20 mouse cellular contexts compared by ENCODE assay signal in genomic region chr15:7322599-7323311, GRCm38 (mm10).
A peak's percentile ranks its signal among the peaks of the same experiment; 100 is the strongest.
DNase-seq lines count a peak whose midpoint lies in the region; ATAC-seq and TF ChIP-seq lines count a peak whose summit lies in the region.
"Had no signal": no experiment of that assay in that cellular context is flagged by ENCODE, and none has a peak within 500 bp of the region (broad histone marks: within the 10 kb centered on the region; RNA-seq: fewer than 3 reads in every experiment).

No protein-coding gene starts in this region.

- no peaks in the 10 kb centered on the region for H3K36me3 ChIP-seq in lung, embryonic 16.5 days (ENCODE audit: control insufficient read depth, insufficient read depth, low read length)
- H3K36me3 ChIP-seq: forebrain, embryonic 10.5 days; hindbrain, embryonic 12.5 days; hindbrain, embryonic 15.5 days had no signal

- no peak for TF ChIP-seq POLR2A in lung, adult 2 months (IDR thresholded peaks at IDR 0.05; ENCODE audit: borderline replicate concordance, extremely low read depth, low read depth, low read length)

- no peak overlapping the region for H3K4me3 ChIP-seq in lung, embryonic 16.5 days (ENCODE audit: low read length)
- H3K4me3 ChIP-seq in lung, adult 2 months (replicated peaks; ENCODE audit: extremely low read depth, low read depth, low read length) = no peak overlapping the region
- H3K4me3 ChIP-seq: forebrain, embryonic 10.5 days; forebrain, embryonic 13.5 days; gastrocnemius, adult 2 months; hindbrain, embryonic 12.5 days; hindbrain, embryonic 15.5 days had no signal

- ATAC-seq in lung, embryonic 16.5 days (ENCODE audit: low read depth) = peak; percentile 95
- ATAC-seq: CD4-positive, CD25-positive, alpha-beta regulatory T cell, adult 4 months; forebrain, embryonic 13.5 days had no signal

- H3K4me1 ChIP-seq in lung, embryonic 16.5 days (replicated peaks; ENCODE audit: control insufficient read depth, insufficient read depth, low read length) = peaks cover 5% of the 10 kb centered on the region; the same call in 1 of the 2 replicates
- no peaks in the 10 kb centered on the region for H3K4me1 ChIP-seq in lung, adult 2 months (ENCODE audit: control insufficient read depth, insufficient read depth, low read length)
- H3K4me1 ChIP-seq: forebrain, embryonic 10.5 days; forebrain, embryonic 13.5 days; hindbrain, embryonic 12.5 days; hindbrain, embryonic 15.5 days had no signal

- no peaks in the 10 kb centered on the region for H3K27me3 ChIP-seq in lung, embryonic 16.5 days (ENCODE audit: control insufficient read depth, insufficient read depth, low read depth, low read length)
- H3K27me3 ChIP-seq: forebrain, embryonic 13.5 days; hindbrain, embryonic 12.5 days; hindbrain, embryonic 15.5 days had no signal

- WGBS in lung, embryonic 16.5 days = 76% methylated on average over 2 of the region's 2 CpGs
- WGBS in lung, adult 2 months = 70% methylated on average over 2 of the region's 2 CpGs

- H3K4me2 ChIP-seq in lung, embryonic 16.5 days (ENCODE audit: low read depth, low read length) = no peak overlapping the region
- H3K4me2 ChIP-seq: forebrain, embryonic 13.5 days; heart, embryonic 11.5 days; hindbrain, embryonic 12.5 days; hindbrain, embryonic 15.5 days had no signal

- no peak overlapping the region for H3K9ac ChIP-seq in lung, embryonic 16.5 days (ENCODE audit: low read length)
- H3K9ac ChIP-seq: forebrain, embryonic 13.5 days; hindbrain, embryonic 12.5 days; hindbrain, embryonic 15.5 days had no signal

- H3K27ac ChIP-seq in lung, embryonic 16.5 days (ENCODE audit: low read length) = peak overlapping the region; percentile 67
- H3K27ac ChIP-seq: forebrain, embryonic 10.5 days; forebrain, embryonic 13.5 days; gastrocnemius, adult 2 months; hindbrain, embryonic 12.5 days; hindbrain, embryonic 15.5 days had no signal

- H3K9me3 ChIP-seq in lung, embryonic 16.5 days (ENCODE audit: control insufficient read depth, low read length) = no peaks in the 10 kb centered on the region
- H3K9me3 ChIP-seq: forebrain, embryonic 10.5 days; forebrain, embryonic 13.5 days; hindbrain, embryonic 12.5 days; hindbrain, embryonic 15.5 days had no signal

- no peak for TF ChIP-seq CTCF in lung, adult 2 months (IDR thresholded peaks at IDR 0.05; ENCODE audit: insufficient read depth, low read length)

- DNase-seq in layer of hippocampus, adult 9-11 months = peak; percentile 3
- DNase-seq in layer of hippocampus, postnatal 25 days (ENCODE audit: extremely low spot score in 1 of 2, low spot score in 1 of 2) = no peak
- no peak for DNase-seq in lung, adult 2 months
- peak; percentile 15 for DNase-seq in telencephalon, adult 2 months (ENCODE audit: low read depth, low spot score)
- no peak for DNase-seq in cerebellum, adult 11 months
- DNase-seq: adrenal gland, adult 2 months; adrenal gland, postnatal 14 days; cerebellum, adult 18-20 months; cerebellum, adult 9-10 months; cerebellum, postnatal 14 days; gastrocnemius, adult 2 months; gastrocnemius, postnatal 14 days; heart, adult 11 months had no signal

Comparison
In these comparisons a context has a peak if more than half of its experiments do, and no peak if none do; other contexts are left out.
1. DNase-seq: peak in layer of hippocampus, adult 9-11 months (single experiment) and telencephalon, adult 2 months (single experiment); none in layer of hippocampus, postnatal 25 days (0 of 2), lung, adult 2 months (single experiment) and cerebellum, adult 11 months (single experiment).